Mouse (Mus musculus) kidney, adult 2 months (tissue): ENCODE measurements around the gene Gfod1. TPM values are rescaled to one million over a fixed set of nuclear protein-coding genes. Genes with fewer than 3 reads are reported as not detected.

Experiments
- DNase-seq: peaks from one replicate; pipeline ENCODE4 v3.0.0; 2021
- H3K27ac ChIP-seq: fragments of 200-500 bp; 2 replicates; pipeline ENCODE4 v1.5.1; 2012; ENCODE audit warnings: low read depth, low read length, control low read depth, inconsistent platforms; ENCODE audit not compliant: insufficient read depth
- H3K27me3 ChIP-seq: fragments of 200-500 bp; replicated peaks from 2 replicates; pipeline ENCODE4 v1.6.1; 2012; ENCODE audit warnings: mild to moderate bottlenecking, moderate library complexity, low read length, inconsistent platforms; ENCODE audit not compliant: control insufficient read depth, insufficient read depth
- H3K36me3 ChIP-seq: fragments of 200-500 bp; 2 replicates; pipeline ENCODE4 v1.6.1; 2012; ENCODE audit warnings: mild to moderate bottlenecking, moderate library complexity, low read length, inconsistent platforms; ENCODE audit not compliant: control insufficient read depth, insufficient read depth
- H3K4me1 ChIP-seq: fragments of 200-500 bp; 2 replicates; pipeline ENCODE4 v1.6.1; 2011; ENCODE audit warnings: low read length; ENCODE audit not compliant: control insufficient read depth, insufficient read depth
- H3K4me3 ChIP-seq: fragments of 200-500 bp; 2 replicates; pipeline ENCODE4 v1.5.1; 2011; ENCODE audit warnings: mild to moderate bottlenecking, low read depth, low read length, control low read depth; ENCODE audit not compliant: insufficient read depth
- CTCF ChIP-seq: fragments of 200-500 bp; conservative IDR thresholded peaks from 2 replicates; pipeline ENCODE4 v1.5.1; 2011; ENCODE audit warnings: low read depth, mild to moderate bottlenecking, control low read depth, low read length, moderate library complexity, mixed read lengths; ENCODE audit not compliant: insufficient read depth, insufficient read length
- POLR2A ChIP-seq: fragments of 200-500 bp; IDR thresholded peaks from one replicate; pipeline ENCODE4 v1.6.1; 2011; ENCODE audit warnings: low read depth, low read length, control low read depth
- WGBS: fragments of 180-500 bp; shearing (Covaris S2); methylation state at CpG from one replicate; pipeline ENCODE4 v1.1.7; 2018; 5-methylcytosine and 5-hydroxymethylcytosine counted together
- polyA plus RNA-seq: library from polyadenylated mRNA; depleted of rRNA; stranded (reverse); fragments of >200 nt; gene quantifications from 2 replicates; pipeline ENCODE4 v1.2.3, GENCODE M21; 2012

Gfod1 gene
- polyA plus RNA-seq, 1 experiment = 2.0 TPM

GRCm38 (mm10) chr13:43215994-43216706 is 87.8 kb downstream of the Gfod1 start:
- TF ChIP-seq POLR2A (no peak), CTCF (no peak)
- DNase-seq = no peak
- Histone ChIP-seq H3K4me3 (no peak overlapping the region), H3K36me3 (no peaks in the 10 kb centered on the region), H3K27ac (no peak overlapping the region), H3K27me3 (no peaks in the 10 kb centered on the region), H3K4me1 (peaks cover 5% of the 10 kb centered on the region; the same call in 1 of the 2 replicates)
- WGBS = 79% methylated on average over 9 of the region's 9 CpGs

GRCm38 (mm10) chr13:43215144-43215993 is 88.6 kb downstream of the Gfod1 start:
- Histone ChIP-seq H3K4me3 (no peak overlapping the region), H3K36me3 (no peaks in the 10 kb centered on the region), H3K4me1 (peaks cover 5% of the 10 kb centered on the region; the same call in 1 of the 2 replicates), H3K27ac (no peak overlapping the region), H3K27me3 (no peaks in the 10 kb centered on the region)
- no peak for DNase-seq
- WGBS = 39% methylated on average over 19 of the region's 19 CpGs
- TF ChIP-seq CTCF (no peak), POLR2A (no peak)

GRCm38 (mm10) chr13:43212338-43212737 is 91.6 kb downstream of the Gfod1 start:
- H3K4me3 ChIP-seq = no peak overlapping the region
- H3K27ac ChIP-seq = 0 out of 2 replicates have a peak overlapping the region, but pooled peaks have one; percentile 10
- no peaks in the 10 kb centered on the region for H3K36me3 ChIP-seq
- TF ChIP-seq POLR2A (no peak), CTCF (no peak)
- peak; percentile 62 for DNase-seq
- H3K4me1 ChIP-seq = peaks cover 5% of the 10 kb centered on the region; the same call in 1 of the 2 replicates
- WGBS = 32% methylated on average over 7 of the region's 7 CpGs
- H3K27me3 ChIP-seq = no peaks in the 10 kb centered on the region

GRCm38 (mm10) chr13:43210956-43211355 is 93.0 kb downstream of the Gfod1 start:
- no peak for DNase-seq
- Histone ChIP-seq H3K4me1 (peaks cover 5% of the 10 kb centered on the region; the same call in 1 of the 2 replicates), H3K27ac (no peak overlapping the region), H3K36me3 (no peaks in the 10 kb centered on the region), H3K27me3 (no peaks in the 10 kb centered on the region), H3K4me3 (no peak overlapping the region)
- TF ChIP-seq POLR2A (no peak), CTCF (no peak)
- WGBS = 91% methylated on average over 5 of the region's 5 CpGs

- Histone ChIP-seq H3K27ac (no peak overlapping the region), H3K4me3 (no peak overlapping the region), H3K36me3 (no peaks in the 10 kb centered on the region), H3K4me1 (peaks cover 5% of the 10 kb centered on the region; the same call in 1 of the 2 replicates), H3K27me3 (no peaks in the 10 kb centered on the region)
- no peak for DNase-seq
- no peak for TF ChIP-seq CTCF
- no peak for TF ChIP-seq POLR2A
- 86% methylated on average over 5 of the region's 5 CpGs for WGBS
These were observed 94.4 kb downstream of the Gfod1 start for GRCm38 (mm10) chr13:43209560-43209959.

- DNase-seq = no peak
- H3K36me3 ChIP-seq = no peaks in the 10 kb centered on the region
- H3K27me3 ChIP-seq = no peaks in the 10 kb centered on the region
- peaks cover 5% of the 10 kb centered on the region; the same call in 1 of the 2 replicates for H3K4me1 ChIP-seq
- H3K4me3 ChIP-seq = no peak overlapping the region
- H3K27ac ChIP-seq = no peak overlapping the region
- no peak for TF ChIP-seq CTCF
- TF ChIP-seq POLR2A = no peak
- WGBS = 73% methylated on average over 16 of the region's 16 CpGs
These were observed 95.0 kb downstream of the Gfod1 start for GRCm38 (mm10) chr13:43208914-43209439.
